Mouse (Mus musculus) midbrain, embryonic 11.5 days (tissue): Measurements from ENCODE around the gene Cc2d2a. TPM values are rescaled to one million over a fixed set of nuclear protein-coding genes. Genes with fewer than 3 reads are reported as not detected.

Experiments
- ATAC-seq: fragments of 200-750 bp; cut with Nextera tagmentation; 2 replicates; pipeline ENCODE4 v1.8.0; 2017; ENCODE audit warnings: moderate TSS enrichment, moderate library complexity; ENCODE audit not compliant: low FRiP score
- DNase-seq: peaks from one replicate; pipeline ENCODE4 v3.0.0; 2015; ENCODE audit warnings: low spot score; ENCODE audit errors: missing footprints
- H3K27ac ChIP-seq: fragments of 300-500 bp; sonication (generic); 2 replicates; pipeline ENCODE4 v1.5.1; 2014; ENCODE audit warnings: low read depth, low read length
- H3K27me3 ChIP-seq: fragments of 300-500 bp; sonication (generic); 2 replicates; pipeline ENCODE4 v1.6.1; 2014; ENCODE audit warnings: mild to moderate bottlenecking, low read length, moderate library complexity, mixed read lengths; ENCODE audit not compliant: control insufficient read depth, insufficient read depth
- H3K36me3 ChIP-seq: fragments of 300-500 bp; sonication (generic); 2 replicates; pipeline ENCODE4 v1.6.1; 2014; ENCODE audit warnings: mild to moderate bottlenecking, low read length, moderate library complexity, mixed read lengths; ENCODE audit not compliant: control insufficient read depth, insufficient read depth
- H3K4me1 ChIP-seq: fragments of 300-500 bp; sonication (generic); 2 replicates; pipeline ENCODE4 v1.6.1; 2014; ENCODE audit warnings: low read length; ENCODE audit not compliant: control insufficient read depth, insufficient read depth
- H3K4me2 ChIP-seq: fragments of 300-500 bp; sonication (generic); 2 replicates; pipeline ENCODE4 v1.6.1; 2014; ENCODE audit warnings: mild to moderate bottlenecking, moderate library complexity
- H3K4me3 ChIP-seq: fragments of 300-500 bp; sonication (generic); 2 replicates; pipeline ENCODE4 v1.5.1; 2014; ENCODE audit warnings: low read depth, low read length
- H3K9ac ChIP-seq: fragments of 300-500 bp; sonication (generic); 2 replicates; pipeline ENCODE4 v1.6.1; 2014; ENCODE audit warnings: low read length
- H3K9me3 ChIP-seq: fragments of 300-500 bp; sonication (generic); 2 replicates; pipeline ENCODE4 v1.6.1; 2016; ENCODE audit warnings: low read length; ENCODE audit not compliant: control insufficient read depth
- WGBS: fragments of 180-500 bp; shearing (Covaris S2); extraction: QIAGEN DNeasy Blood & Tissue Kit; methylation state at CpG from one replicate; pipeline ENCODE4 v1.1.7; 2014; 5-methylcytosine and 5-hydroxymethylcytosine counted together
- polyA plus RNA-seq: library from polyadenylated mRNA; unstranded; fragments of >200 nt; fragmentation: Nextera tagmentation; extraction: Ambion mirVana; gene quantifications from 2 replicates; pipeline ENCODE4 v1.2.1, GENCODE M21; 2014

Gene Cc2d2a
- polyA plus RNA-seq, 1 experiment from 2014 or later, result 7.7 TPM

DNA sequence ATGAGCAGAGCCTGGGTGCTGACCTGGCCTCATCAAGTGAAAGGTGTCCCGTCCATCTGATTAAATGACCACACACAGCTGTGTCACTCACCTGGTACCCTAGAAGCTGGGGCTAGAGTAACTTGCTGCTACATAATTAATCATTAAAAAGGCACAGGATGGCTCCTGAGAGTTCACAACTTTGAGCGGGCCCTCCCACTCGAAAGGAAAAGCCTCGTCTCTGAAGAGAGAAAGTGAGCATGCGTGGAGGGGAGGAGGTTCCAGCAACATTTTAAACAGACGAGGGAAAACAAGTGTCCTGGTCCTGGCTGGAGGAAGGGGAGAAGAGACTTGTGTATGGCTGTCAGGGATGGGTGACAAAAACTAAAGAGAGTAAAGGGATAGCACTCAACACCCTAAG, 1.4 kb downstream of the Cc2d2a start:
- H3K4me2 ChIP-seq, result no peak overlapping the region
- H3K9ac ChIP-seq, result 0 out of 2 replicates have a peak overlapping the region, but pooled peaks have one; percentile 0
- peaks cover 18% of the 10 kb centered on the region for H3K4me1 ChIP-seq
- H3K9me3 ChIP-seq, result no peaks in the 10 kb centered on the region
- ATAC-seq (no peak), DNase-seq (no peak)
- WGBS, result 62% methylated on average over 6 of the region's 6 CpGs
- no peak overlapping the region for H3K27ac ChIP-seq
- H3K27me3 ChIP-seq, result no peaks in the 10 kb centered on the region
- H3K4me3 ChIP-seq, result no peak overlapping the region
- no peaks in the 10 kb centered on the region for H3K36me3 ChIP-seq

DNA sequence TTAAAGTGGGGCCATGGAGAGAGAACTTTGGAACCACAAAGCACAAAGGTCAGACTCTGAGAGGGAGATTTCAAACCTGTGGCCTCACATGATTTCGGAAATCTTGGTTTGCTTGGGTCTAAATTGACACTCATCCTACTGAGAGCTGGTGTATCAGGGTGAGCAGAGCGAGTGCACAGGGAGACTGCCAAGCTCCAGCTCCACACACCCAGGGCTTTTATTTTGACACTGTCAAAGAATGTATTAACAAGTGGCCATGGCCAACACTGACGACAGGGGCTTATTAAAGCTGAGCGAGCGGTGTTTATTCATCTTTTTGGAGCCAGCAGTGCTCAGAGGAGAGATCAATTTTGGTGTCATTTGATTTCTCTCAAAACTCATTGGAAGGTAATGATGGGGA, 3.0 kb downstream of the Cc2d2a start:
- Histone ChIP-seq H3K9me3 (no peaks in the 10 kb centered on the region), H3K4me2 (peak overlapping the region; percentile 12; the same call in 1 of the 2 replicates), H3K36me3 (no peaks in the 10 kb centered on the region), H3K9ac (no peak overlapping the region), H3K27ac (no peak overlapping the region), H3K4me3 (no peak overlapping the region), H3K27me3 (no peaks in the 10 kb centered on the region), H3K4me1 (peaks cover 18% of the 10 kb centered on the region)
- ATAC-seq (peak; percentile 42; the same call in 1 of the 2 replicates), DNase-seq (no peak)
- WGBS, result 17% methylated on average over 5 of the region's 5 CpGs

DNA sequence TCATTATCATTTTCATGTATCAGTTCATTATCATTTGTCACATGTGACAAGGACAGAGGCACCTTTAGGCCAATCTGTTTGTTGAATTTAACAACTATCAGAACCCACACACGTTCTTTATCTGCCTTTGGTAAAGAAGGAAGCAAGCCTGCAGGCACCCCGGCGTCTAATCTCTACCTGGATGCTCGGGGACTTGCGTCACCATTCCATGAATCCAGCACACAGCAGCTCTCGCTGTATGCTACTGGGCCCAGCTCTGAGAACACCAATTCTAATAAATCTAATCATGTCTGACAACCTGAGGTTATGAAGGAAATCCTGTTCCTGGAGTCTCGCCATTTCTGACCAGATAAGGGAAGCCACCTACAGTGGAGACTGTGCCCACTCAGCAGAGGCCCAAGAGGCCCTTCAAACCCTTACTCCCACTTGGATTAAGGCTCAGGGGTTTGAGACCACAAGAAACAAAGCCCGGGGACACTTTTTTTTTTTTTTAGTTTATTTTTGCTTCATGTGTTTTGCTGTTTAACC, 7.0 kb downstream of the Cc2d2a start:
- no peak for ATAC-seq
- Histone ChIP-seq H3K9me3 (no peaks in the 10 kb centered on the region), H3K27me3 (no peaks in the 10 kb centered on the region), H3K4me2 (no peak overlapping the region), H3K4me3 (no peak overlapping the region), H3K27ac (no peak overlapping the region), H3K36me3 (no peaks in the 10 kb centered on the region), H3K4me1 (peaks cover 15% of the 10 kb centered on the region), H3K9ac (no peak overlapping the region)
- no peak for DNase-seq
- WGBS, result 82% methylated on average over 8 of the region's 8 CpGs

DNA sequence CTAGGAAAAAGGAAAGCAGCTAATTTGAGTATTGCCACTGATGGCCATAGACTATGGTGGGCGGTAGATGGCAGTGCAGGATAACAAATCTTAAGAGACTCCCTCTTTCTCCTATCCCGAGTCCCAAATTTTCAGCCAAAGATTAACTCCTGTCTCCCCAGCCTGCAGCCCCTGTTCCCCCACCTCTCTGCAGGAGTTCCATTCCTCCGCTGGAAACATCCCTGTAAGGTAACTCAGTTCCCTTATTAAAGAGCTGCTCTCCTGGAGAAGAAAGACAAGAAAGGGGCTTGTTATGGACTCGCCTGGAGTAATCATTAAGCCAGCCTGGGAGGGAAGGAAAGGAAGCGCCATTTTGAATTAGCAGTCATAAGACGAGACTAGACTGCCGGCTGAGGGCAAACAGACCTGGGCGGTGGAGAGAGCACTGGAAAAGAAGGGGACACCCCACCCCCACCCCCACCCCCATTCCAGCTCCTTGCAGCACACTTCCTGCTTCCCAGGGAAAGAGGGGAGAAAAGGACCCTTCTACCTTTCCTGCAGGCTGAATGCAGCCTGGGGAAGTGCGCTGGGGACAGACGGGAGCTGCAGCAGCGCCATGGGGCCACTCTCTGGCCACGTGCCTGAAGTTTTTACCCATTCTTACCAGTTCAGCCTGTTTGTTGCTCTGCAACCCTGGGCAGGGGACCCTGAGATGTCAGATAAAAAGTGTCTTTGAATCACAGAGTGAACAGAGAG, 10.2 kb downstream of the Cc2d2a start:
- DNase-seq, result peak; percentile 99
- 0% methylated on average over 12 of the region's 12 CpGs for WGBS
- no peaks in the 10 kb centered on the region for H3K9me3 ChIP-seq
- peak; percentile 94 for ATAC-seq
- no peaks in the 10 kb centered on the region for H3K36me3 ChIP-seq
- H3K4me1 ChIP-seq, result peaks cover 6% of the 10 kb centered on the region; the same call in 1 of the 2 replicates
- peak overlapping the region; percentile 40 for H3K4me3 ChIP-seq
- peak overlapping the region; percentile 52 for H3K4me2 ChIP-seq
- H3K9ac ChIP-seq, result peak overlapping the region; percentile 77
- peak overlapping the region; percentile 46; the same call in 1 of the 2 replicates for H3K27ac ChIP-seq
- no peaks in the 10 kb centered on the region for H3K27me3 ChIP-seq

DNA sequence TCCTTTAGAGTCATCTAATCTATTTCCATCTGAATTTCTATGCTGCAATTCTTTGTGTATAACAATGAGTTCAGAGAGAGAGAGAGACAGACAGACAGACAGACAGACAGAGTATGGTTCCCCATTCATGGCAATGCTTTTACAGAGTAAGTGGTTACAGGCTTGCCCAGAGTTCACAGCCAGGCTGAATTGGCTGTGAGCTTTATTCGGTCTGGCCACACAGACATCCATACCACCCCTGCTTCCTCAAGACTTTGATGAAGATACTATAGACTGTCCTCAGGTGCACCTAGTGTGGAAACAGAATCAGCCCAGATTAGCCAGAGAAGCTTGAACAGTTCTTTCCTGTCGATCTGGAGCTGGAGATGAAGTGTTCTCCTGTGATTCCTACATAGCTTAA, 10.9 kb downstream of the Cc2d2a start:
- Histone ChIP-seq H3K4me2 (peak overlapping the region; percentile 52), H3K36me3 (no peaks in the 10 kb centered on the region), H3K27ac (no peak overlapping the region), H3K9ac (peak overlapping the region; percentile 77), H3K4me1 (peaks cover 6% of the 10 kb centered on the region; the same call in 1 of the 2 replicates), H3K9me3 (no peaks in the 10 kb centered on the region), H3K27me3 (no peaks in the 10 kb centered on the region), H3K4me3 (peak overlapping the region; percentile 40; the same call in 1 of the 2 replicates)
- peak; percentile 83 for DNase-seq
- 83% methylated on average over 2 of the region's 2 CpGs for WGBS
- ATAC-seq, result 0 out of 2 replicates have a peak, but pooled peaks have one; percentile 4

DNA sequence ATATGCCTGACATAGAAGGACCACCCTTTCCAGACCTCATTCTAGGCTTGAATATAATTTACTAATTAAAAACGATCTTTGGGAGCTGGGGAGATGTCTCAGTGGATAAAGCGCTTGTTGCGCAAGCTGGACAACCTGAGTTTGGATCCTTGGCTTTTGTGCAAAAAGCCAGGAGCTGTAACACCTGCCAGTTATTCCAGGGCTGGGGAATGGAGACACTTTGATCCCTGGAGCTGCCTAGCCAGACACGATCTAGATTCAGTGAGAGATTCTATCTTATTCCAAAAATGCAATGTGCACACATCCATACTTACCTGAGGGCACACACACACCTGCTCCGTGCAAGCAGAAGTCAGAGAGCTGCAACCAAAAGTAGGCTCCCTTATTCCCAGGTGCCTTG, 23.3 kb downstream of the Cc2d2a start:
- Histone ChIP-seq H3K36me3 (peaks cover 11% of the 10 kb centered on the region), H3K27me3 (no peaks in the 10 kb centered on the region), H3K27ac (no peak overlapping the region), H3K4me2 (no peak overlapping the region), H3K4me1 (no peaks in the 10 kb centered on the region), H3K9ac (no peak overlapping the region), H3K9me3 (no peaks in the 10 kb centered on the region), H3K4me3 (no peak overlapping the region)
- DNase-seq (no peak), ATAC-seq (no peak)
- WGBS, result 95% methylated on average over 5 of the region's 5 CpGs

DNA sequence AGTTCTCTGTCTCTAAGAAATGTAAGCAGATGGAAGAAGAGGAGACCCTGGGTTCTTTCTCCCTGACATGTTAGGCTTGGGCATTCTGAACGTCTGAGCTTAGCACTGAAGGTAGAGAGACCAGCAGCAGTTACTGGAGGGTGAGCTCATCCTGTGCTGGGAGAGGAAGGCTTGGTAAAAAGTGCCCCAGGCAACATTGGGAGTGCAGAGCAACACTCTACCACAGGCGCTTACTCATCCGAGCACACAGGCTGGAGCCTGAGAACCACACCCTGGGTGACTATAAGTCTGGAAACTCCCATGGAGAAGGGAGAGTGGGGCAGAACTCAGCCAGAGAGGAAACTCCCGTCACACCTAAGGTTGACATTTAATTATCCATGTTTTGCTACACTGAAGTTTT, 30.3 kb downstream of the Cc2d2a start:
- ATAC-seq, result no peak
- H3K4me2 ChIP-seq, result no peak overlapping the region
- H3K27me3 ChIP-seq, result no peaks in the 10 kb centered on the region
- no peak overlapping the region for H3K4me3 ChIP-seq
- WGBS, result 82% methylated on average over 4 of the region's 4 CpGs
- H3K36me3 ChIP-seq, result peaks cover 11% of the 10 kb centered on the region
- no peaks in the 10 kb centered on the region for H3K9me3 ChIP-seq
- no peak overlapping the region for H3K27ac ChIP-seq
- no peak for DNase-seq
- no peaks in the 10 kb centered on the region for H3K4me1 ChIP-seq
- H3K9ac ChIP-seq, result no peak overlapping the region

DNA sequence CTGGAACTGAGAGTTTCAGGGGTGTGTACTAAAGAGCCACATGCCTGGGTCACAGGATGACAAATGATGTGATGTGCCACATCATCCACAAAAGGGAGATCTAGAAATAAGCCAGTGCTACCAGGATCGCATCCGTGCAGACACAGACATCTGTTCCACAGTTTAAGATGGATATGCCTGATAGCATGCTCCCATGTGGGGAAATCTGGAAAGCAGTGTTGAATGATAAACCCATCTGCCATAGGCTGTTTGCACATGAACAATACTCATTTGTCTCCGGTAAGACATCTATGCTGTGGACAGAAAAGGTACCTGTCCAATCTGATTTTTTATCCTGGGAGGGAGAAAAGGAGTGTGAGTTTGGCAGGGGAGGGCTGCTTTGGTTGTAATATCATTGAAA, 35.0 kb downstream of the Cc2d2a start:
- Histone ChIP-seq H3K4me1 (no peaks in the 10 kb centered on the region), H3K9me3 (no peaks in the 10 kb centered on the region), H3K36me3 (peaks cover 2% of the 10 kb centered on the region; the same call in 1 of the 2 replicates), H3K9ac (no peak overlapping the region), H3K4me2 (no peak overlapping the region), H3K27ac (no peak overlapping the region), H3K4me3 (no peak overlapping the region), H3K27me3 (no peaks in the 10 kb centered on the region)
- DNase-seq (no peak), ATAC-seq (no peak)
- WGBS, result 93% methylated on average over 3 of the region's 3 CpGs

DNA sequence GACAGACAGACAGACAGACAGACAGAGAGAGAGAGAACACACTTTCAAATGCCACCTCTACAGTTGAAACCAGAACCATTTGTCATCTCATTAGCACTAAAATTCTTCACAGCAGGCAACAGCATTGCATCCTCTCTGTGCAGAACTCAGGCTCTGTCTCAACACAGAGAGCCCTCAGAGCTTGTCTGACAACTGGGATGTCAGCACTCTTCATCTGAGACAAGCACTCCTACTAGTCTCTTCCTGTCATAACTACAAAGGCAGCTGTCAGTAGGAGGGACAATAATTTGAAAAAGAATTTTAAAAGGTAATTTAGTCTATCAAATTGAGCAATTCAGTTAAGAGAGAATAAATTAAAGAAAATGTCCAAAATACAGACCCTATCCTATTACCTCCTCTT, 37.1 kb downstream of the Cc2d2a start:
- no peak overlapping the region for H3K27ac ChIP-seq
- H3K9me3 ChIP-seq, result no peaks in the 10 kb centered on the region
- no peak overlapping the region for H3K4me2 ChIP-seq
- no peaks in the 10 kb centered on the region for H3K4me1 ChIP-seq
- no peaks in the 10 kb centered on the region; the same call in none of the 2 replicates for H3K36me3 ChIP-seq
- H3K4me3 ChIP-seq, result no peak overlapping the region
- ATAC-seq, result no peak
- DNase-seq, result no peak
- H3K9ac ChIP-seq, result no peak overlapping the region
- H3K27me3 ChIP-seq, result no peaks in the 10 kb centered on the region
